Mouse (Mus musculus): ENCODE measurements around the gene Pla2g4a. TPM values are rescaled to one million over a fixed set of nuclear protein-coding genes. Genes with fewer than 3 reads are reported as not detected.

Gene Pla2g4a
- polyA plus RNA-seq, 1 experiment from 2014 or later = 38.9 TPM

DNA sequence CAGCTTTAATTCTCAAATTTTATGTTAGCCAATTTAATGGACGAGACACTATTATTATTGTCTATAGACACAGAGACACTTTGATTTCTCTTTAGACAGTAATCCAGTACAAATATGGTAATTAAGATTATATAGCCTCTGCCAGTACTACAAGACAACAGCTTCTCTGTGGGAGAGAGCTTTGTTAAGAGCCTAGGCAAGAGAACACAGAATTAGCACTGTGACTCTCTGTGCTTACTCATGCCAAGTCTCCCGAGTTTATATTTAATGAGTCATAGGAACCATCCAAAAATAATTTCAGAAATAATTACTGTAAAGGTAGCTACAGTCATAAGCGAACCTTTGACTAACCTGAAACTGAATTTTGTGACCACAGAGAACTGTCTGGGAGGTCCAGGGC lies 84.6 kb downstream of the Pla2g4a start:
- H3K4me2 ChIP-seq = no peak overlapping the region
- WGBS = 76% methylated on average over 3 of the region's 3 CpGs

DNA sequence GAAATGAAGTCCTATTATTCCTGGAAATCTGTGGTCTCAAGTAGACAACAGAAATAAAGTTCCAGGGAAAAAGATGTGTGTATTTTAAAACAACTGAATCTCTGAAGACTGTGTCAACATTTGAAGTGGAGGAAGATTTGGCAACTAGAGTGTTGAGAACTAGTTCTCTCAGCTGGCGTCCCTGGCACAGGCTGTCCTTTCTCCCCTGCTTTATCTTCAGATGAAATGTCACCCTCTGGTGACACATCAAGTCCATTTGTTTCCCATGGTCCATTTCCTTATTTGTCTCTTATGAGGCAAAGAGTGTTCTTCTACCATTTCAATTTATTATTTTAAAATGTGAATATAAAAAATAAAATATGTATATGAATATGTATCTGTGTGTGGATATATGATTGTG lies 89.5 kb downstream of the Pla2g4a start:
- Histone ChIP-seq H3K27me3 (no peaks in the 10 kb centered on the region), H3K36me3 (no peaks in the 10 kb centered on the region), H3K27ac (no peak overlapping the region), H3K9me3 (replicated peaks) (no peaks in the 10 kb centered on the region), H3K4me3 (replicated peaks) (no peak overlapping the region), H3K4me1 (0 out of 2 replicates have a peak, but pooled peaks cover 2% of the 10 kb centered on the region), H3K4me2 (no peak overlapping the region), H3K9ac (no peak overlapping the region)
- 87% methylated on average over 1 of the region's 1 CpGs for WGBS
- no peak for ATAC-seq (replicated peaks; ENCODE audit: low FRiP score)

More for the DNA sequence above, 84.6 kb downstream of the Pla2g4a start:
- Histone ChIP-seq H3K9ac (no peak overlapping the region), H3K36me3 (no peaks in the 10 kb centered on the region), H3K27me3 (no peaks in the 10 kb centered on the region), H3K4me1 (no peaks in the 10 kb centered on the region), H3K9me3 (replicated peaks) (no peaks in the 10 kb centered on the region), H3K4me3 (replicated peaks) (no peak overlapping the region), H3K27ac (no peak overlapping the region)
- no peak for ATAC-seq (replicated peaks; ENCODE audit: low FRiP score)

DNA sequence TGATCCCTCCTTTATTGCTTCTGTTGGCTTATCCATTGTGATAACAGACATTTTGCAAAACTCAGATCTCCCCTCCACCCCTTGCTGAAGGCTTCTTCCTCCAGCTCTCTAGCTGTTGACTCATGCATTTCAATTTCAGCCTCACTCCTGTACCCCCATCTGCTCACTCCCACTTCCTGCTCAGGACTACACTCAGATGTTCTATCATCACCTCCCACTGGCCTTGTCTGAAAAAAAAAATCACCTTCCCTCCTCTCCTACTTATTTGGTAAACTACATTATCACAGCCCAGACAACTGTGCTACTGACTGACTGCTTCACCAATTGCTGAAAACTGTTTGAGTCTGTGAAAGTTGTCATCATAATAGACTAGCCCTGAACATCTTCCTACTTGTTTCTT lies 93.8 kb downstream of the Pla2g4a start:
- H3K9ac ChIP-seq = no peak overlapping the region
- H3K9me3 ChIP-seq (replicated peaks) = no peaks in the 10 kb centered on the region
- H3K36me3 ChIP-seq = no peaks in the 10 kb centered on the region
- peaks cover 6% of the 10 kb centered on the region; the same call in 1 of the 2 replicates for H3K4me1 ChIP-seq
- H3K4me2 ChIP-seq = no peak overlapping the region
- H3K27ac ChIP-seq = no peak overlapping the region
- ATAC-seq (replicated peaks; ENCODE audit: low FRiP score) = no peak
- no peaks in the 10 kb centered on the region for H3K27me3 ChIP-seq
- H3K4me3 ChIP-seq (replicated peaks) = no peak overlapping the region

DNA sequence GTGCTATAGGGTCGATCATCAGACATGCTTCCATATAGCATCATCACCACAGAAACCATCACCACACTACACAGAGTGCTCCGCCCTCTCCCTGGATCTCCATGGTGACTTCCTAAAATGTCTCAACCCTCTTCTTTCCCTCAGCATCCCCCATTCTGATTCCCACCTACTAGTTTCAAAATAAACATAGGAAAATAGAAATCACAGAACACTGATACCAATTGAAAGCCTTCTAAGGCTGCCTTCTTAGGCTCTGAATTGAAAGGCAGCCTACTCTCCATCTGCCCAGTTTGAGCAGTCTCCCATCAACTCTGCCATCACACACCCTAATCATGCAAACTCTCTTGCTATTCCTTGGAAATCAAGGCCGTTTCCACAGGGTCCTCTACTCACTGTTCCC lies 94.9 kb downstream of the Pla2g4a start:
- H3K9ac ChIP-seq = no peak overlapping the region
- H3K9me3 ChIP-seq (replicated peaks) = no peaks in the 10 kb centered on the region
- H3K4me3 ChIP-seq (replicated peaks) = no peak overlapping the region
- H3K4me1 ChIP-seq = peaks cover 6% of the 10 kb centered on the region; the same call in 1 of the 2 replicates
- H3K4me2 ChIP-seq = no peak overlapping the region
- no peaks in the 10 kb centered on the region for H3K27me3 ChIP-seq
- no peaks in the 10 kb centered on the region for H3K36me3 ChIP-seq
- ATAC-seq (replicated peaks; ENCODE audit: low FRiP score) = no peak
- 93% methylated on average over 3 of the region's 3 CpGs for WGBS
- no peak overlapping the region for H3K27ac ChIP-seq

DNA sequence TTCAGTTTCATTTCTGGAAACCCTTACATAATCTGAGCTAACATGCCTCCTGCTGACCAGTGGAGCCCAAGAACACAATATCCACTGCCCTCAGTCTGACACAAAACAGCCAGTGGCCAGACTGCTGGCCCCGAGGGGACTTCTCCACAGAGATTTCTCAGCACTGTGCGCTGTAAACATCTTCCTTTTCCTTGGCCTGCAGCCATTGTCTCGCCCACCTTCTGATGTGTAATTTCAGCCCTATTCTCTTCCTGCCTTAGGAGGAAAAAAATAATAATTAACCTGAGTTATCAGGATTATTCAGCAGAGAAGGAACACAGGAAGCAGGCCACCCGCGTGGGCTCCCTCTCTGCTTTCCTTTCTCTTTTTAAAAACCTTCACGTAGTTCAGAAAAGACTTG lies 98.3 kb downstream of the Pla2g4a start:
- H3K36me3 ChIP-seq = no peaks in the 10 kb centered on the region
- H3K4me2 ChIP-seq = no peak overlapping the region
- 46% methylated on average over 6 of the region's 6 CpGs for WGBS
- no peaks in the 10 kb centered on the region for H3K9me3 ChIP-seq (replicated peaks)
- peaks cover 4% of the 10 kb centered on the region; the same call in 1 of the 2 replicates for H3K4me1 ChIP-seq
- H3K4me3 ChIP-seq (replicated peaks) = no peak overlapping the region
- no peak overlapping the region for H3K27ac ChIP-seq
- no peak for ATAC-seq (replicated peaks; ENCODE audit: low FRiP score)
- H3K27me3 ChIP-seq = no peaks in the 10 kb centered on the region
- H3K9ac ChIP-seq = no peak overlapping the region

DNA sequence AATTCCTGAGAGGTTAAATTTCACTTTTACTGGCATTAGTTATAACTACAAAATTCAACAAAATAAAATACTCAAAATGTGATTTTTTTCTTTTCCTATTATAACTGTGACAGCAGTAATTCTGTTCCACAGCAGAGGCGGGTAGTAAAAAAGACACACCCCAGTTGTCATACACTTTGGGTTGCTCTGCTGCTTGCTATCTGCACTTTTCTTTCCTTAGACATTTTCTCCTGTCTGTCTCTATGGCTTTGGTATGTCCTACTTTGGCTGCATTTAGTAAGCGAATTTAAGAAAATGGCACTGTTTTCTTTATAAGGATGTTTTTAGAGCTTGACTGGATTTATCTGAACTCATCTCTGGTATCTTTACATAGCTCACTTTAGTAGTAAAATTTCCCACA lies 98.9 kb downstream of the Pla2g4a start:
- no peaks in the 10 kb centered on the region for H3K27me3 ChIP-seq
- no peak overlapping the region for H3K27ac ChIP-seq
- WGBS = 82% methylated on average over 2 of the region's 2 CpGs
- no peak for ATAC-seq (replicated peaks; ENCODE audit: low FRiP score)
- no peaks in the 10 kb centered on the region for H3K9me3 ChIP-seq (replicated peaks)
- H3K36me3 ChIP-seq = no peaks in the 10 kb centered on the region
- no peak overlapping the region for H3K4me3 ChIP-seq (replicated peaks)
- H3K9ac ChIP-seq = no peak overlapping the region
- no peak overlapping the region for H3K4me2 ChIP-seq
- H3K4me1 ChIP-seq = peaks cover 4% of the 10 kb centered on the region; the same call in 1 of the 2 replicates

DNA sequence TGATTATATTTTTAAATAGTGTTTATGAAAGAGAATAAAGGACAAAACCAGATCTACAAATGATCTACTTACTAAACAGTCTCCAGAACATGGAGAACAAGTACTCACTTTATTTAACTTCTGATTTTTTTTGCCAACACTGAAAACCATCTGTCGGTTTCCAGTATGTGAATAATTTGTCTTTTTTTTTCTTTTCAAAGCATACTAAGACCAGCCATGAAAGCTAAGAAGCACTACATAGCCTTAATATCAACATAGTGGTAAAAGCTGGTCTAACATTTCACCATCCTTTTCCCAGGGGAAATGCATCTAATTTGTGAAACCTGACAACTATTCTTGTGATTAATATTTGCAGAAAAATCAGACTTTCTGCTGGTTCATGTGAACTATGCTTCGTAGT lies 99.5 kb downstream of the Pla2g4a start:
- no peaks in the 10 kb centered on the region for H3K9me3 ChIP-seq (replicated peaks)
- no peak for ATAC-seq (replicated peaks; ENCODE audit: low FRiP score)
- WGBS = 83% methylated on average over 2 of the region's 2 CpGs
- no peak overlapping the region for H3K4me3 ChIP-seq (replicated peaks)
- H3K27me3 ChIP-seq = no peaks in the 10 kb centered on the region
- no peaks in the 10 kb centered on the region for H3K36me3 ChIP-seq
- H3K4me2 ChIP-seq = no peak overlapping the region
- H3K4me1 ChIP-seq = peaks cover 4% of the 10 kb centered on the region; the same call in 1 of the 2 replicates
- H3K9ac ChIP-seq = no peak overlapping the region
- no peak overlapping the region for H3K27ac ChIP-seq

DNA sequence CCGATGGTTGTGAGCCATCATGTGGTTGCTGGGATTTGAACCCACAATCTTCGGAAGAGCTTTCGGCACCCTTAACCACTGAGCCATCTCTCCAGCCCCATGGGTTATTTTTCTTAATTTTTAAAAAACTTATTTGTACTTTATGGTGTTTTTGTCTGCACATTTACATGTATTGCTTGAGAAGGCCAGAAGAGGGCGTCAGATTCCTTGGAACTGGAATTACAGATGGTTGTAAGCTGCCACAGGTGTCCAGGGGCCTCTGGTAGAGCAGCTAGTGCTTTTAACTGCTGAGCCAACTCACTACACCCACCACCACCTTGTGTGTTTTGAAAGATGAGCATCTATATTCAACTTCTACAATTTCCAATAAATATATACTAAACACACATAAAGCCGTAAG lies 102.4 kb downstream of the Pla2g4a start:
- no peak for ATAC-seq (replicated peaks; ENCODE audit: low FRiP score)
- Histone ChIP-seq H3K9me3 (replicated peaks) (no peaks in the 10 kb centered on the region), H3K9ac (no peak overlapping the region), H3K4me3 (replicated peaks) (no peak overlapping the region), H3K27me3 (no peaks in the 10 kb centered on the region), H3K4me1 (peaks cover 4% of the 10 kb centered on the region; the same call in 1 of the 2 replicates), H3K27ac (no peak overlapping the region), H3K36me3 (no peaks in the 10 kb centered on the region), H3K4me2 (no peak overlapping the region)
- 75% methylated on average over 5 of the region's 5 CpGs for WGBS

DNA sequence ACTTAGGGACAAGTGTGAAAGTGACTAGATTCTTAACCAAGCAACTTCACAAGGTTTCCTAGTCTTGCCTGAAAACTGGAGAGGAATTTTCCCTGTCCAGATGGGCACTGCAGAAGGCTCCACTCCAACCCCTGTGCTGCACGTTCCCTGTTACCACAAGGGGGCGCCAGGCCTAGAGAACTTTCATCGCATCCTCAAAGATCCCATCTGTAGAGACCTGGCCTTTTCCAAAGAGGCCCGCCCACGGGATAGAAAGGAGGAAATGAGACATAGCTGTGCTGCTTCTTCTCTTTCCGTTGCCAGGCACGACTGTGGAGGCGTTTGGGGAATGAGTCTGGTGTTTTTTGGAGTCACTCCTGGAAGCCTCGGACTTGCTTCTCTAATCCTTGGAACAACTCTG lies 104.4 kb downstream of the Pla2g4a start:
- Histone ChIP-seq H3K4me3 (replicated peaks) (no peak overlapping the region), H3K27me3 (no peaks in the 10 kb centered on the region), H3K36me3 (no peaks in the 10 kb centered on the region), H3K4me1 (no peaks in the 10 kb centered on the region), H3K9me3 (replicated peaks) (no peaks in the 10 kb centered on the region), H3K9ac (no peak overlapping the region), H3K27ac (no peak overlapping the region), H3K4me2 (no peak overlapping the region)
- ATAC-seq (replicated peaks; ENCODE audit: low FRiP score) = no peak
- 29% methylated on average over 9 of the region's 9 CpGs for WGBS

DNA sequence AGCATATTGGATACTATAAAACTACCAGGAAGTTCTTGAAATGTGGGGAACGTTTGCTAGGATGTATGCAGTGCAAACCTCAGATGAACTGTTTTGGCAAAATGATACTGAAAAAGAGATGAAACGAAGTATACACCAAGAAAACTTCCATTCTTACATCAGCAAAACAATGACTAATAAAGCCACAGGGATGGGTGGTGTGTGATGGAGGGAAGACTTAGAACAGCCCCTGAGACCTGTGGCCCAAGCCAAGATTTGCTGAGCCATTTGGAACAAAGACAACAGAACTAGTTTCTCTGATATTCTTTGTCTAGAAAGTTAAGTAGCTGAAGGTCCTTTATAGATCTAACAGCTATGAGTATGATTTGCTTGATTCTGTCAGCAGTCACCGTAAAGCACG lies 105.5 kb downstream of the Pla2g4a start:
- no peak for ATAC-seq (replicated peaks; ENCODE audit: low FRiP score)
- H3K9ac ChIP-seq = no peak overlapping the region
- no peak overlapping the region for H3K27ac ChIP-seq
- H3K4me2 ChIP-seq = no peak overlapping the region
- no peaks in the 10 kb centered on the region for H3K9me3 ChIP-seq (replicated peaks)
- no peak overlapping the region for H3K4me3 ChIP-seq (replicated peaks)
- H3K36me3 ChIP-seq = no peaks in the 10 kb centered on the region; the same call in 1 of the 2 replicates
- 75% methylated on average over 4 of the region's 4 CpGs for WGBS
- H3K27me3 ChIP-seq = no peaks in the 10 kb centered on the region
- no peaks in the 10 kb centered on the region for H3K4me1 ChIP-seq

DNA sequence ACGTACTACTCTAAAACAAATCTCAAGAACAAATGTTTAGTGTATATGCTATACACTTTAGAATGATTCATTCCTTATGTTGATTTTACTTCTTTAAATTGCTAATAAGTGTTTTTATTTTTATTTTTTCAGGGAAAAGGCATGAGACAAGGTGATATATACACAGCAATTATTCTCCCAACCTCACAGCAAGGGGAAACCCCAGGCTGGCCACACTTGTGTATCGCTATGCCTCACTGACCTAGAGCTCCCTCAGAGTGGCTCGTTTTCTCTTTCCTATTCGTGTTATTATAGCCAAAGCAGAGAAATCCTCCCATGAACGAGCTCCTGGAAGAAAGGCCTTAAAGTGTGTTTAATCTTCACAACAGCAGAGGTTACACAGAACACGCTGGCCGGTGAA lies 106.2 kb downstream of the Pla2g4a start:
- Histone ChIP-seq H3K4me2 (no peak overlapping the region), H3K27me3 (no peaks in the 10 kb centered on the region), H3K9ac (no peak overlapping the region), H3K27ac (no peak overlapping the region), H3K9me3 (replicated peaks) (no peaks in the 10 kb centered on the region), H3K4me1 (no peaks in the 10 kb centered on the region), H3K4me3 (replicated peaks) (no peak overlapping the region), H3K36me3 (no peaks in the 10 kb centered on the region; the same call in 1 of the 2 replicates)
- 43% methylated on average over 7 of the region's 7 CpGs for whole genome bisulfite sequencing
- ATAC-seq (replicated peaks; ENCODE audit: low FRiP score) = peak; percentile 84

DNA sequence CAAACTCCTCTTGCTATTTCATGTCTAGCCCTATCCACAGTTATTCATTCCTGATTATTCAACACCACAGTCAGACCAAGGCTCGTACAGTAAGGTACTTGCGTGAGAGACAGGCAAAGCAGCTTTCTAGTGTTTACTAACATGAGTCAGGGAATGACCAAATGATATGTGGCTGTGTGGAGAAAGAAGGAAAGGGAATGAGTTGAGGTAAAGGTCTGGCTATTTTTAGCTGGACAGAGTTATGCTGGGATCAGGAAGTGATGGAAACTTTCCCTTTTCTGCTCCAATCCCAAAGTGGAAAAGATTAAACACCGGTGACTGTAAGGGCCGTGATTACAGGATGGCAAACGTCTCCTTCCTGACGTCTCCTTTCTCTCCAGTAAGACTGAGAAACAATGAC lies 114.4 kb downstream of the Pla2g4a start:
- Histone ChIP-seq H3K27me3 (no peaks in the 10 kb centered on the region), H3K4me1 (no peaks in the 10 kb centered on the region), H3K9me3 (replicated peaks) (no peaks in the 10 kb centered on the region), H3K9ac (no peak overlapping the region), H3K36me3 (no peaks in the 10 kb centered on the region; the same call in 1 of the 2 replicates), H3K4me3 (replicated peaks) (no peak overlapping the region), H3K4me2 (no peak overlapping the region), H3K27ac (no peak overlapping the region)
- 70% methylated on average over 6 of the region's 6 CpGs for WGBS
- no peak for ATAC-seq (replicated peaks; ENCODE audit: low FRiP score)

DNA sequence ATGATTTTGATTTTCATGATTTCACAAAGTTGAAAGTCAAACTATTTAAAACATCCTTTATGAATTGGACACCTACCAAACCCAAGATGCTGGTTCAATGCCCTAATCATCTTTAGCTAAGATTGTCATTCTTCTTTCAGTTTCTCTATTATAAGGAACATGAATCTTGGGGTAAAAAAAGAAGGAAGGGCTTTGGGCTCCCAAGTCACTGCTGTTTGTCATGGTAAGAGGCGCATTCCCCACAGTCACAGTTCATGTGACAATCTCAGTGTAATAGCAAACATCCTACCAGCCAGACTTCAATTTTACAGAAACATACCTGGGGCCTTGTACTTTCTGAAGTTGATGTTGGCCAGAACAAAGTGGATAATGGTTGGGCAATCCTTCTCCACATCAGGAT lies 119.2 kb downstream of the Pla2g4a start:
- Histone ChIP-seq H3K4me1 (no peaks in the 10 kb centered on the region), H3K9me3 (replicated peaks) (no peaks in the 10 kb centered on the region), H3K4me2 (no peak overlapping the region), H3K4me3 (replicated peaks) (no peak overlapping the region), H3K27me3 (no peaks in the 10 kb centered on the region), H3K36me3 (0 out of 2 replicates have a peak, but pooled peaks cover 5% of the 10 kb centered on the region), H3K27ac (no peak overlapping the region), H3K9ac (no peak overlapping the region)
- no peak for ATAC-seq (replicated peaks; ENCODE audit: low FRiP score)
- 86% methylated on average over 1 of the region's 1 CpGs for WGBS

All from kidney, embryonic 15.5 days (tissue).